Mouse (Mus musculus): ENCODE measurements at regions not wholly inside any gene's neighbourhood (a gene's known extent, or its start where the extent isn't known, plus 50 kb on each side); places are given as distances from the start of the nearest gene placed in this dataset.

DNA sequence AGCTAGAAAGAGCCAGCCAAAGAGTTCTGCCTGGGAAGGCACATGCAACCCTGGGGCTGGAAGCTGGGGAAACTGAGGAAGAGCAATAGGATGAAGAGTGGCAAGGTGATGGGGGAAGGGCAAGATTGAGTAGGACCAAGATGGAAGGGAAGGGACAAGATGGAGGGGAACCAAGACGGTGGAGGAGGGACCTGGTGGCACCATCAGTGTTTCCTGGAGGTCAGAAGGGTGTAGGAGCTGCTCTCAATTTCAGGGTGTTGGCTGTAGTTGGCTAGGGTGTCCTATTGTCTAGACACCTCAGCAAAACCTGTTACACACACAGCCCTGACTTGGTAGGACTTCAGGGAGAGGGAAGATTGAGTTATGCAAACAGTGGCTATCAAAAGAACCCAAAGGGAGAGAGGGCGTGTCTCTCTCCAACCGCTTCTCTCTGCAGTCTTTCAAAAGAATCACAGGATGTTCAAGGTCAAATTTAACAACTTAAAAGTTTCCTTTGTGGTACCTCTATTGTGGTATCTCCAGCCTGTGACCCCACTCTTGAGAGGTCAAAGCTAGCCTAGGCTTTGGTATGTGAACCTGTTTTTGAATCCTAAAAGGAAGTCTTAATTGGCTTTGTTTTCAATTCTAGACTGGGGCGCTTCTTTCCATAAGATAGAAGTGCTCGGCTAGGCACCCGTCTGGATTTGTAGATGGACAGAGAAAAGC, 90.7 kb upstream of the Rybp start:
- TF ChIP-seq CTCF (IDR thresholded peaks at IDR 0.05; ENCODE audit: low read depth) (no peak), EP300 (IDR thresholded peaks at IDR 0.05; ENCODE audit: low read depth) (no peak)

Measured in liver, embryonic 14.5 days (tissue).